Mouse (Mus musculus): ENCODE measurements at regions not wholly inside any gene's neighbourhood (a gene's known extent, or its start where the extent isn't known, plus 50 kb on each side); places are given as distances from the start of the nearest gene placed in this dataset.

DNA sequence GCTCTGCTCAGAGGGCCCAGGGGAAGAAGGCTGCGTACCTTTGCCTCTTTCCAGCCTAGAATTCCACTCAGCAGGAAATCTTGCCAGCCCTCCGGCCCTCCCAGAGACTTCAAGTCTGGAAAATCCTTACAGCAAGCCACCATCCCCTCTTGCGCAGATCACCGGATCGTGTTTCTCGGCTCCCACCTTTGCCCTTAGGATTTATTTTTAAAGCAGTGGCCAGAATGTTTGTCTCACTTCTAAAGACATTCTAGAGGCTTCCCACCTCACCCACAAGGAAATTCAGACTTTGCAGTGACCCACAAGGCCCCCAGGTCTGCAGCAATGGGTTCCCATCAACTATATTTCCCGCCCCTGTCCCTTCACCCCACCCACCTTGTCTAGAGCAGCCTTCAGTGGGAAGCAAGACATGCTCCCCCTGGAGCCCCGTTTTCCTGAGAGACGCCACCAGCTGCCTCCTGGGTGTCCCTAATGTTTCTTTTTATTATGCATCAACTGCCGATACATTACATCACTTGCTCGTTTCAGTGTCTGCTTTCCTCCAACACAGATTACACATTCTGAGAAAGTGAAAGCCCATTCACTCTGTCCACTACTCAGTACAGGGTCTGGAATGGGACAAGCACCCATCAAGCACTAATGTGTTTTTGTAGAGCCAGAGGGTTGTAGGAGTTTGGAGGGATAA is 65.0 kb upstream of the Klf3 start:
- no peaks in the 10 kb centered on the region for H3K79me2 ChIP-seq (ENCODE audit: control insufficient read depth, insufficient read depth, low read length, poor library complexity)
- DNase-seq (ENCODE audit: low read depth, low spot score) = no peak
- H3K9me3 ChIP-seq (replicated peaks; ENCODE audit: insufficient read depth, low read length) = no peaks in the 10 kb centered on the region
- H3K27me3 ChIP-seq (ENCODE audit: control insufficient read depth in 1 of 2, insufficient read depth in 2 of 2, low read length in 2 of 2) = no peaks in the 10 kb centered on the region
- no peak overlapping the region for H3K4me3 ChIP-seq (ENCODE audit: control insufficient read depth in 1 of 2, insufficient read depth in 1 of 2, low read depth in 2 of 2, low read length in 2 of 2)
- no peak overlapping the region for H3K27ac ChIP-seq (ENCODE audit: control insufficient read depth, low read depth, low read length)
- no peak overlapping the region for H3K9ac ChIP-seq (ENCODE audit: control insufficient read depth, low read depth, low read length, poor library complexity, severe bottlenecking)
- TF ChIP-seq POLR2AphosphoS2 (IDR thresholded peaks at IDR 0.05; ENCODE audit: low read length) (no peak), RAD21 (IDR thresholded peaks at IDR 0.05; ENCODE audit: low read depth, low read length) (no peak), JUND (IDR thresholded peaks at IDR 0.05; ENCODE audit: low read depth, low read length) (no peak), TAL1 (IDR thresholded peaks at IDR 0.05; ENCODE audit: low read length) (no peak), NELFE (IDR thresholded peaks at IDR 0.05; ENCODE audit: low read depth, low read length) (no peak), ZKSCAN1 (IDR thresholded peaks at IDR 0.05; ENCODE audit: low read depth, low read length) (no peak)
- no peaks in the 10 kb centered on the region for H3K36me3 ChIP-seq (ENCODE audit: control insufficient read depth in 1 of 2, insufficient read depth in 2 of 2, low read length in 2 of 2)
- H3K4me1 ChIP-seq (ENCODE audit: control insufficient read depth in 1 of 2, insufficient read depth in 2 of 2, low read length in 2 of 2) = no peaks in the 10 kb centered on the region

DNA sequence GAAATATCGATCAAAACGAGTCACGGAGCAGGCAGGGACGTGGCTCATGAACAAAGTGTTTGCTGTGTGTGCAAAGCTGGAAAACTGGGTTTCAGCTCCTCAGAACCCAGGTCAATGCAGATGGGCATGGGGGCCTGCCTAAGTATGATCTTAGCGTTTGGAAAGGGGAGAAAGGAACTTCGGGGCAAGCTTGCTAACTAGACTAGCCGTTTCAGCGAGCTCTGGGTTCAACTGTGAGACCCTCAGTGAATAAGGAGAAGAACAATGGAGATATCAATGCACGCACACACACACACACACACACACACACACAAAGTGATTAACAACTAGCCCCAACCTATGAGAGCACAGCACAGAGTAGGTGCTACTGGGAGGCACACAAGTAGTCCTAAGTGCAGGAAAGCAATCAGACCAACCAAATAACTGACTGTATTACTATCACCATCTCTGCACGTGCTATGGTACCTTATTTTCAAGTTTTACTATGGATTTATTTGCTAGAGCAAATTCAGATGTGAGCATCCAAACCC is 64.3 kb upstream of the Klf3 start:
- Histone ChIP-seq H3K9ac (ENCODE audit: control insufficient read depth, low read depth, low read length, poor library complexity, severe bottlenecking) (no peak overlapping the region), H3K4me1 (ENCODE audit: control insufficient read depth in 1 of 2, insufficient read depth in 2 of 2, low read length in 2 of 2) (no peaks in the 10 kb centered on the region), H3K4me3 (ENCODE audit: control insufficient read depth in 1 of 2, insufficient read depth in 1 of 2, low read depth in 2 of 2, low read length in 2 of 2) (no peak overlapping the region), H3K27ac (ENCODE audit: control insufficient read depth, low read depth, low read length) (no peak overlapping the region), H3K27me3 (ENCODE audit: control insufficient read depth in 1 of 2, insufficient read depth in 2 of 2, low read length in 2 of 2) (no peaks in the 10 kb centered on the region), H3K36me3 (ENCODE audit: control insufficient read depth in 1 of 2, insufficient read depth in 2 of 2, low read length in 2 of 2) (no peaks in the 10 kb centered on the region), H3K9me3 (replicated peaks; ENCODE audit: insufficient read depth, low read length) (no peaks in the 10 kb centered on the region), H3K79me2 (ENCODE audit: control insufficient read depth, insufficient read depth, low read length, poor library complexity) (no peaks in the 10 kb centered on the region)
- TF ChIP-seq SMC3 (IDR thresholded peaks at IDR 0.05; ENCODE audit: low read depth, low read length) = no peak
- no peak for TF ChIP-seq POLR2AphosphoS5 (IDR thresholded peaks at IDR 0.05; ENCODE audit: borderline replicate concordance, low read depth, low read length)
- no peak for TF ChIP-seq ELF1 (IDR thresholded peaks at IDR 0.05; ENCODE audit: low read depth, low read length)
- TF ChIP-seq NELFE (IDR thresholded peaks at IDR 0.05; ENCODE audit: low read depth, low read length) = no peak
- no peak for TF ChIP-seq TCF12 (IDR thresholded peaks at IDR 0.05; ENCODE audit: low read depth, low read length)
- TF ChIP-seq POLR2A (IDR thresholded peaks at IDR 0.05; ENCODE audit: control insufficient read depth in 1 of 2, insufficient read depth in 1 of 2, low read depth in 1 of 2, low read length in 2 of 2, poor library complexity in 1 of 2) = no peak
- TF ChIP-seq HCFC1 (IDR thresholded peaks at IDR 0.05; ENCODE audit: low read depth, low read length) = no peak
- no peak for TF ChIP-seq CHD1 (IDR thresholded peaks at IDR 0.05; ENCODE audit: low read depth, low read length)
- TF ChIP-seq USF1 (IDR thresholded peaks at IDR 0.05; ENCODE audit: low read depth, low read length) = no peak
- TF ChIP-seq GATA1 (IDR thresholded peaks at IDR 0.05; ENCODE audit: low read depth, low read length) = no peak
- TF ChIP-seq ETS1 (IDR thresholded peaks at IDR 0.05; ENCODE audit: low read depth, low read length) = no peak
- no peak for TF ChIP-seq EP300 (IDR thresholded peaks at IDR 0.05; ENCODE audit: low read depth in 1 of 2, low read length in 2 of 2)
- no peak for TF ChIP-seq SIN3A (IDR thresholded peaks at IDR 0.05; ENCODE audit: low read length)
- no peak for TF ChIP-seq ZKSCAN1 (IDR thresholded peaks at IDR 0.05; ENCODE audit: low read depth, low read length)
- DNase-seq (ENCODE audit: low read depth, low spot score) = no peak

All from MEL (cell line).